Mouse (Mus musculus) adrenal gland, adult 2 months (tissue): ENCODE results near the gene Spats1. TPM values are rescaled to one million over a fixed set of nuclear protein-coding genes. Genes with fewer than 3 reads are reported as not detected.

Experiments
- DNase-seq: peaks from one replicate; pipeline ENCODE4 v3.0.0; 2021
- long read RNA-seq: library from polyadenylated mRNA; stranded (forward); transcript quantifications from one replicate; pipeline ENCODE4 v2.0.0, GENCODE M21; 2021
- polyA plus RNA-seq: library from polyadenylated mRNA; depleted of rRNA; stranded (reverse); fragments of >200 nt; gene quantifications from 2 replicates; pipeline ENCODE4 v1.2.3, GENCODE M21; 2012; rRNA removed
- total RNA-seq, 2 experiments: library from RNA; stranded (reverse); gene quantifications; 2 replicates each; pipeline ENCODE4 v1.2.3; 2021

The Spats1 gene
- total RNA-seq (not detected), polyA plus RNA-seq (0.08 TPM in 1 of 2 replicates, not detected in the other)
- long read RNA-seq = 0 reads

DNA sequence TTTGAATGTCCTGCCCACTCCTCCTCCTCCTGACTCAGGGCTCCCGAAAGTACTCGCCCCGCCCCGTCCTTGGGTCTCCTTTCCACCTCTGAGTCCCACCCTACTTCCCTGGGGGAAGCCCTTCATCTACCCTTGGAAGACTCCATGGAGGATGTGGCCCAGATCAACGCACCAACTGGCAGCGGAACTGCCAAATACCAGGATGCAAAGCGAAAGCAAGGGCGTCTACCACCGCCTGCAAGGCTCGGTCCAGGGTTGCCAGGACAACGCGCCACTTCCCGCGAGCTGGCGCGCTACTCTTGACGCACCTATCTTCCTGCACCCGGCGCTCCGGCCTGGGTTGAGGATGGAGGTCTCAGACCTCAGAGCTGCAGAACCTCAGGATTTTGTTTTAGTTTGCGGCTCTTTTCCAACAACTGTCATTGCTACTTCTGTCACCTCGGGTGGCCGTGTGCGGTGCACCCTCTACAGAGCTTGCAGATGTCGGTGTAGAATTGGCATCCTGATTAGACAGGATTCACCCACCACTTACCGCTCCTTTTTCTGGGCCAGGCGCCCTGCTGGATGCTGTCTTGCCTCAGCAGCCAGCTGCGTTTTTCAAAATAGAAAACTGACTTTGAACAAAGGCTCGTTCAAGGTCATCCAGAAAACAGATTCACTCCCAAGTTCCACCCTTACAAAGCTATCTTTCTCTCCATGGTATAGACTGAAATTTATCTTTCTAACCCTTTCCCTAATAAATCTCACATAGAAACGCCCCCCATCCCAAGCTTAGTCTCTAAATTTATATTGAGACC is at the start of gene Spats1:
TSS of gene Spats1 (minus strand) at position 747 of the 797 bp plus-strand sequence.
- DNase-seq = peak; percentile 71

DNA sequence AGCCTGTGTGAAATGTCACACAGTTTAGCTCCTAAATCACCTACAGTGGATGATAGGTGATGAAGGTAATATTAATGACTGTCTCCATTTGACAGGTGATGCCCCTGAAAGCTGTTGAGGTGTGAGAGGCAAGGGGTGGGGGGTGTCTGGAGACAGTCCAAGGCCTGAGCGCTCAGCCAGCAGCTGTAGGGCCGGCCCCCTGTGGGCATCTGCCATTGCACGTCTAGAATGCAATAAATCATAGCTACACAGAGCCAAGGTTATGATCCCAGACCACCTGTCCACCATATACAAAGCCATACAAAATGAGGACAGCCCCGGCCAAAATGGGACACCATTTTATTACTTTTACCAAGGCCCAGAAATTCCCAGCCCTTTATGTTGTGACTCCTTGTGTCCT is 49.7 kb upstream of the Spats1 start:
- DNase-seq = no peak

DNA sequence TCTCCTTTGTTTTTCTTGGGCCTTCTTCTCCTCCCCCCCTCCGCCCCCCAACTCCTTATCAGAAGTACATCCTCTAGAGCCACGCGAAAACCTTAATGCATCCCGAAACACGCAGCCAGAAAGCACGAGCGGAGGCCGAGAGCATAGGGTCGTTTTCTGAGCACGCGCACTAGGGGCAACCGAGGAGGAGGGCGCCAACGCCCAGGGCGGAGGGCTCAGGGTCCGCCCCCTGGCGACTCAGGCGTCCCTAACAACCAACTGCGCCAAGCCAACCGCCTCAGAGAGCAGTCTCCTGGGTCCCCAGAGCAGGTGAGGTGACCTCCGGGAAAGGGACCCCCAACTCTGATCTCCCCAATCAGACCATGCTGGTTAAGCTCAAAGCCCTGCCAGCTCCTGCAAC is 48.0 kb upstream of the Spats1 start, which contains the start of gene Tcte1:
TSS of gene Tcte1 (plus strand) at position 172 of the 400 bp plus-strand sequence.
- no peak for DNase-seq

DNA sequence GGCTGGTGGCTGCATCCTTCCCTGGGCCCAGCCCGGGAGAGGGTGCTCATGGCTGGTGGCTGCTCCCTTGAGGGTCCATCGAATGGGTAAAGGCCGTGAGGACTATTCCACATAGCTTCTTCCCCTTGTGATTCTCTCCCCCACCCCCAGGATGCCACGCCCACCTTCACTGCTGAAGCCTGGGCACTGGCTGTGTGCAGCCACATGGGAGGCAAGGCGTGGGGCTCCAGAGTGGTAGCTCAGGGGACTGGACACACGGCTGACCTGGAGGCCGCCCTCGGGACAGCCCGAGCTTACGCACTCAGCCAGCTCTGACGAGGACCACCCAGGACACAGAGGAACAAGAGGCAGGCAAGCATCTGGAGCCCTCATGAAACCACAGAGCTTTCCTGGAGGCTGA is 44.9 kb upstream of the Spats1 start:
- no peak for DNase-seq

DNA sequence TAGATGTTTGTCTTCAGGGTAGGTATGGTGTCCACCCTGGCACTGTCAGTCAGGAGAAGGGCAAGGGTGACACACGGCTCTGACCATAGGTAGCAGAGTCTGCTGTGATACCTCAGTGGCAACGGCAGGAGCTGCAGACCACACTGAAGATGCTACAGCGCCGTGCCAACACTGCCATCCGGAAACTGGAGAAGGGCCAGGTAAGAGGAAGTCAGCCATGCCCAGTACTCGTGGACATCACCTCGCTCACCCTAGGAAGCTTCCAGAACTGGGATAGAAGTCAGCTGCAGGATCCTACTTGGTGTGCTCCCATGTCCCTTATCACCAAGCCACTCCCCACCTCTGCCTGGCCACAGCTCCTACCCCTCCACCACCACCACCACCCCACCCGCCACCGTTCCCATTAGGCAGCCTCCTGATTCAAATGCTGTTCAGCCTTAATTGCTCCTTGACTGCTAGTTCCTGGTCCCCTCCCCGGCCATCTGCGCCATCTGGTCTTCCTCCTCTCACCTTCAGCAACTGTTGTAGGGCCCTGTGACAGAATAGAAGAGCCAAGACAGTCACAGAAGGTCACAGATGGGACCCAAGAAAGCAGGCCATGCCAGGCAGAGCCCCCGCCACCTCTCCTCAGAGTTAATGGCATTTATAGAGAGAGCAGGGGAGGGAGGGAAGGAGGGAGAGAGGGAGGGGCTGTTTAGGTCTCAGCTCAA is 43.7 kb upstream of the Spats1 start:
- DNase-seq = no peak

DNA sequence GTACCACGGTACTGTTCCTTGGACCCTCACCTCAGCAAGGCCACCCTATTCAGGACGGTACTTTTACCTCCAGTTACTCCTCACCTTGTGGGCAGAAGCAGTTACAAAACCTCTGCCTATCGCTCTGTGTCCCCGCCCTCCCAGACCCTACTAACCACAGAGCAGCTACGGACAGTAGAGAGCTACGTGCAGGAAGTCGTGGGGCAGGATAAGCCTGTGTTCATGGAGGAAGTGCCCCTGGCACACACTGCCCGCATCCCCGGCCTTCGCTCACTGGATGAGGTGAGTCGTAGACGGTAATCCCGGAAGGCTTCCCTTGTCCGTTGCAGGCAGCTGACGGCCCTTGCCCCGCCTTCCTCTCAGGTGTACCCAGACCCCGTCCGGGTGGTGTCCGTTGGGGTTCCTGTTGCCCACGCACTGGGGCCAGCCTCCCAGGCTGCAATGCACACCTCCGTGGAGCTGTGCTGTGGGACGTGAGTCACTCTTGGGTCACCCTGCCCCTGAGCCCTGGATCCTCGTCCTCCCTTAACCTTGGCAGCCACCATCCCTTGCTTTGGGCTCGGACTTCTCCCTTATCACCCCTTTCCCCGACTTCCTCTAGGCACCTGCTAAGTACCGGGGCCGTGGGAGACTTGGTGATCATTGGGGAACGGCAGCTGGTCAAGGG is 42.5 kb upstream of the Spats1 start:
- DNase-seq = no peak

DNA sequence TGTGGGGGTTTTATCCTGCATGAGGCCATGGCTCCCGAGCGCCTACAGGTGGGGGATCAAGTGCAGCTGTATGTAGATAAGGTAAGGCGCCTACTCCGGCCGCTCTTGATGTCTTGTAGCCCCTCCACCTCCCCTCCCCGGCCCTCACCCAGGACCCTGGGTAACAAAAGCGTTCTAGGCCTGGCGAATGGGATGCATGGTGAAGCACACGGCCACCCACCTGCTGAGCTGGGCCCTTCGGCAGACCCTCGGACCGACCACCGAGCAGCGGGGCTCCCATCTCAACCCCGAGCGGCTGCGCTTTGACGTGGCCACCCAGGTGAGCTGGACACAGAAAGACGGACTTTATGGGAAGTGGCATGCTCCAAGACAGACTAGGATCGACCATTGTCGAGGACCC is 41.9 kb upstream of the Spats1 start:
- DNase-seq = no peak

DNA sequence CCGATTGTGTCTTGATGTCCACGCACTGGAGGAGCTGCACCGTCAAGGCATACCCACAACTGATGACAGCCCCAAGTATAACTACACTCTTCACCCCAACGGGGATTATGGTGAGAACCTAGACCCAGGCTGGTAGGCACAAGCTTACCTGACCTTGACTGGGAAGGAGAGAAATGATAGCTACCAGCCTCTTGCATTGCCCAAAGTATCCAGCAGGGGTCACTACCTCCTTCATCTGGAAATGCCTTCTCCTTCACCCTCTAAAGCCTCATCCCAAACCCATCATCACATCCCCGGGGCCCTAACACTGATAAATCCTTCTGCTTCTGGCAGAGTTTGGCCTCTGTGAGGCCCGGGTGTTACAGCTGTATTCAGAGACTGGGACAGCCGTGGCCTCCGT is 41.3 kb upstream of the Spats1 start:
- DNase-seq = peak; percentile 63

DNA sequence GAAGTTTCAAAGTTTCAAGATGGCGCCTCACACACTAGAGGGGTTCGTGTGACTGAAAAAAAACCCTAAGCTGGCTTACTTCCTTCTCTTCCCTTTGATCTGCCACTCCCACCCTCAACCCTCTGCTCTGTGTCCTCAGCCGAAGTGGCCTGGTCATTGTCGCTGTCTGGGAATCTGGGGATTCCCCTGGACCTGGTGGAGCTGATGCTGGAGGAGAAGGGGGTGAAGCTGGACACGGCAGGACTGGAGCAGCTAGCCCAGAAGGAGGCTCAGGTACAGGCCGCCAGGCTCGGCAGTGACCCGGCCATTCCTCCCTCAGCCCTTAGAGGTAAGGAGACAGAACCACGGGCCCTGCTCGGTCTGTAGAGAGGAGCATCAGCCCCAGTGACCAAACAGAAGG is 40.6 kb upstream of the Spats1 start:
- DNase-seq = no peak

DNA sequence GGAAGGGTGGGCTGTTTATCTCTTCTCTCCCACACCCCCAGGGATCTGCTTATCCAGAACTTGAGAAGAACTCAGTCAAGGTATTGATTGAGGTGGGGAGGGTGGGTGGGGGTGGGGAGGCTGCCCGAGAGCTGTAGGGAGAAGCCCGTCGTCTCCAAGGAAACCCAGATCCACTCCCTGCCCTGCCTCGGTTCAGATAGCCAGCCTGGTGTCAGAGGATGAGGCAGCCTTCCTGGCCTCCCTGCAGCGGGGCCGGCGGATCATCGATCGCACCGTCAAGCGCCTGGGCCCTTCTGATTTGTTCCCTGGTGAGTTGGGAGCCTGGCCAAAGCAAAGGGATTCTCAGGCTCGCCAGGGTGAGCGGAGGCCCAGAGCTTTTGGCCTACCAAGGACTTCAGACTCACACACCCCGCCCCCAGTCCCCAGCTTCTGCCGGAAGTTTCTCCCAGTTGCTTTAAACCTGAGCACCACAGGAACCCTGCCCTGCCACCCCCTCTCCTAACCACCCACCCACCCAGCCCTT is 40.0 kb upstream of the Spats1 start:
- no peak for DNase-seq

DNA sequence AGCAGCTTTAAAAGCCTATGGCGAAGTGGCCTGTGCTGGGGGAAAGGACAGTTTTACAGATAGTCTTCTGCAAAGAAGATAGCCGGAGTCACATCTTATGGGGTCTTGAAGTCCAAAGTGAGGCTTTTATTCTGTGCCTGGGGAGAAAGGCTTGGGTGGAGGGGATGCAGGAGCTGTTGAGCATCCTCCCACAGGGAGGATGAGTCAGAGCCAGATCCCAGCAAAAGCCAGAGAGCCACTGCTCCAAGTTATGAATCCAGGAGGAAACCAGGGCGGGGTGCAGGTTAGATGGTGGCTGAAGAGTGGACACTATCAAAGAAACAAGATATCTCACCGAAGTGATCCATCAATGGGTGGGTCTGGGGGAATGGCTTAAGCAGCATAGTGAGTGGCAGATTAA is 36.5 kb upstream of the Spats1 start:
- DNase-seq = no peak

DNA sequence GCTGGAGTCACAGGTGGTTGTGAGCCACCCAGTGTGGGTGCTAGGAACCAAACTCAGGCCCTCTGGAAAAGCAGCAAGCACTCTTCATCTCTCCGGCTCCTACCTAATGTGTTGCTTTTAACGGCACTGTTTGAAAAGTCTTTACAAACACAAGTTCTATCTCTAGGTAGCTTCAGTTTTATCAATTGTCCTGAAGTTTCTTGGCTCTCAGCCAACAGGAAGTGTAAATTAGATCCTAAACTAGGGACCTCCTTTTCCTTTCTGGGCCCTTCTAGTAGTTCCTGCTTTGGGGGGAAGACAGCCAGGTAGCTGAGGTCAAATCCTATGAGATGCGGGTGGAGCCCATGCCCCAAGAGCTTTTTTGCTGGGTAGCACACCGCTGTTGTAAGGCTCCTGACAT is 35.7 kb upstream of the Spats1 start:
- no peak for DNase-seq

DNA sequence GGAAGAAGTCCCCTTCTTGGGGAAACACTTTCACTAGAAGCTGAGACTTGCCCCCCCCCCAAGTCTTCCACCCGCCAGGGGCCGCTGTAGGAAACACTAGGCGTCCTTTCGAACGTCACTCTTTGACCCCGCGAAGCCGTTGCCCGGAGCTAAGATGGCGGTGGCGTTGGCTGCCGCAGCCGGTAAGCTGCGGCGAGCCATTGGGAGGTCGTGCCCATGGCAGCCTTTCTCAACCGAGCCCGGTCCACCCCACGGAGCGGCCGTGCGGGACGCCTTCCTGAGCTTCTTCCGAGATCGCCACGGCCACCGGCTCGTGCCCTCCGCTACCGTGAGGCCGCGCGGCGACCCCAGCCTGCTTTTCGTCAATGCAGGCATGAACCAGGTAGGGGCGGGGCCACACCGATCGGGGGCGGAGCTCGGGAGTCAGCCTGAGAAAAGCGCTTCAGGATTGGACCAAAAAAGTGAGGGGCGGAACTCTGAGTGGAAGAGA is 31.5 kb upstream of the Spats1 start, which contains the start of gene Aars2:
TSS of gene Aars2 (plus strand) at position 142 of the 490 bp plus-strand sequence.
- peak; percentile 95 for DNase-seq

DNA sequence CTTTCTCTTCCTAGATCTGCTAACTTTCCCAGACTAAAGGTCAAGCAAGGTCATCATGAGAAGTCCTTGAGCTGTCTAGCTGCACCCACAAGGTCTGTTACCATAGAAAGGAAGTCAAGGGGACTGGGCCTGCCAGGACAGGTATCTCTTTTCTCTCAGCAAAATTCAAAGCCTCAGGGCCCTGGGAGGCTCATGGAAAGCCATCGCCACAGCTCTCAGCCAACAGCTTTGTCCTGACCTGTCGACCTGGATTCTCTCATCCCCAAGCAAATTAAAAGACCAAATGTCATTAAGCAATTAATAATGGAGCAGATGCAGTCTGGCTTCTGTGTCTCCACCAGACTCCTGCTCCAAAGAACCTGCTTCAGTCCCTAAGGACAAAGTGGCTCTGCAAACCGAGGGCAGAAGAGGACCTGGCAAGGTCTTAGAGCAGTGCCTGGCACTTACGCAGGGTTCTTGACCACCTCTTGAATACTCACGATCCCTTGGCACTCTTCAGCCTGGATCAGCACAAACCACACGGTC is 30.8 kb upstream of the Spats1 start:
- no peak for DNase-seq

DNA sequence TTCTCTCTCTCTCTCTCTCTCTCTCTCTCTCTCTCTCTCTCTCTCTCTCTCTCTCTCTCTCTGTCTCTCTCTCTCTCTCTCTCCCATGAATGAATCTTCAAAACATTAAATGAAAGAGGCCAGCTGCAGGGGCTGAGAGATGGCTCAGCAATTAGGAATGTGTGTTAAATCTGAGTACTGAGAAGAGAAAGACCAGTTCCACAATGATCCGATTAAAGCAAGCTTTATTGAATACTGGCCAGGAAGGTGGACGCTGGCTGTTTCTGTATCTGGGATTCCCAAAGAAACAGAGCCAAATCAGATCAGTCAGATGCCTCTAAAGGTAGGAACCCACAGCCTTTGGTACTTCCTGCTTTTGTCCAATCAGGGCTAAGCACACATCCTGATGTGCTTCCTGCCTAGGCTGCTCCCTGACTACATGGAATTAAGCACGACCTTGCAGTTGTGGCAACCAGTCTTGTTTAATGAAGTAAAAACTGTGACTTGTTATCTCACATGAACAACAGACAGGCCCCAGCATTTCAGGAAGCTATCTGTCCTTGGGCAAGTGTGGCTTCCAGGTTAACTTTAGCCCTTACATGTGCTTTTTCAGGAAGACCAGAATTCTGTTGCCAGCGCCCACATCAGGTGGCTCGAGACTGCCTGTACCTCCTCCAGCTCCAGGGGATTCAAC is 28.2 kb upstream of the Spats1 start:
- DNase-seq = no peak

DNA sequence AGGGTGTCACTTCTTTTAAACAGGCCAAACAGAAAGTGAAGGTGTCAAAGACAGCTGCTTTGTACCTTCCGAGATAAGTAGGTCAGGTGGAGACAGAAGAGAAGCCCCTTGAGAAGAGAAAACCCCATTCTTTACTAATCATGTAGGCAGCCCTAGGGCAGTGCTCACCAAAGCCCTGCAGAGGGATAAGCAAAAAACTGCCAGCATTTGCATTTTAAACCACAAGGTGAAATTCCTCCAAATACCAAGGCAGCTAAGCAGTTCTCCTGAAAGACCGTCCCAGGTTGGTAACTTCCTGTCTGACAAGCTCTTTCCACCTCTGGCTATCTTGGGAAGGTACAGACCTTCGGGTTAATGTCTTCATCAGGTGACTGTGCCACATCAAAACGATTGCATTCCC is 27.1 kb upstream of the Spats1 start:
- no peak for DNase-seq

DNA sequence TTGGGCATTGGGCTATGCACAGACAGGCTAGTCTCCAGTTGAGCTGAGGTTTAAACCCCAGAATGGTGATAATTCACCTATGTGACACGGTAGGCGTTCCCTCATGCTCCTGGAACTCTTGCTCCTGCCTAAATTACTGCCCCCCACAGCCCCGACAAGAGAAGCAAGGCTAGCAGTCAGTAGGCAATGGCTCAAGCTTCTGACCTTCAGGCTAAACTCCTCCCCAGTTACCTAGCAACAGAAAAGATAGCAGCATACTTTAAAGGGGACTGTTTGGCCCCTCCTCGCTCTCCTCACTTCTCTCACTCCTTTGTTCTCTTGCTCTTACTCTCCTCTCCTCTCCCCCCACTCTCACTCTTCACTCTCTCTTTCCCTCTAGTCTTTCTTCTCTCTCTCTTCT is 25.8 kb upstream of the Spats1 start:
- peak; percentile 36 for DNase-seq

DNA sequence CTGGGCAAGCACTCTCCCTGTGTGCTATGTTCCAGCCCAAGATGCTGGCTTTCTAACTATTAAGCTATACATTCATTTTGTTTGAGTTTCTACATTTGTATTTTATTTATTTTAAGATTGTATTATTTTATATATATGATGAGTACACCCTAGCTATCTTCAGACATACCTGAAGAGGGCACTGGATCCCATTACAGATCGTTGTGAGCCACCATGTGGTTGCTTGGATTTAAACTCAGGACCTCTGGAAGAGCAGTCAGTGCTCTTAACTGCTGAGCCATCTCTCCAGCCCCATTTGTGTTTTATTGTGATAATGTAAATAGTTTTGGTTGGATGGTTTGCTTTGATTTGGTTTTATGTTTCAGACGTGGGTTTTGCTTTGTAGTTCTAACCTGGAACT is 24.3 kb upstream of the Spats1 start:
- DNase-seq = no peak

DNA sequence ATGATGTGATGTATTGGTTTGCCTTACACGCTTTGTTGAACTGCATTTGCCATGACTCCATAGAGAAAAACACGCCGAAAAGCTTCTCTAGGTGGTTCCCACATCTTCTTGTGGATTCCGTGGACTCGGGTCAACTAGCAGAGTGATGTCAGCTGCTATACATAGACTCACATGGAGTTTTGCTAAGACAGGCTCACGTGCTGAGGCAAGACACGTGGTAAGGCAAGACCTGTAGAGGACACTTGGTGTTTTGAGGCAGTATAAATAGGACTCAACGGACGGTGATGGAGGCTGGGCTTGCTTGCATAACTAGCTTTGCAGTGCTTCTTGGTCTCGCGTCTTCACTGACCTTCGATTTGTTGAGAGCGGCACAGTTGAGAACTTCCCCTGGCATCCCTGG is 23.2 kb upstream of the Spats1 start:
- no peak for DNase-seq

DNA sequence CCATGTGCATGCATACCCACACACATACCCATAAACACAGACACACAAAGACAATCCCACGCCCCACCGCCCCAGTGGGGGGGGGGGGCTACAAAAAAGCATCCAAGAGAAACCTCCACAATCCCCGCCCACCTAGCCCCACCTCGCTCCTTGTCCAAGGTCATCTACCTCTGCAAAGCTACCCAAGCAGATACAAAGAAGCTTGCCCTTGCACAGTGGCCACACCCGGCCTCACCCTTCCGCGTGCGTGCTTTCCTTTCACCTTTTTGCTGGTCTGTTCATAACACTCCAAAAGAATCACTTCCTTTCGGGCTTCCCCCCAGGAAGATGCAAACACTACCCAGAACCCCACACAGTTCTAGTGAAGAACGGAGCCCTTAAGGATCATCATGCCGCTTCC is 20.2 kb upstream of the Spats1 start:
- DNase-seq = no peak

DNA sequence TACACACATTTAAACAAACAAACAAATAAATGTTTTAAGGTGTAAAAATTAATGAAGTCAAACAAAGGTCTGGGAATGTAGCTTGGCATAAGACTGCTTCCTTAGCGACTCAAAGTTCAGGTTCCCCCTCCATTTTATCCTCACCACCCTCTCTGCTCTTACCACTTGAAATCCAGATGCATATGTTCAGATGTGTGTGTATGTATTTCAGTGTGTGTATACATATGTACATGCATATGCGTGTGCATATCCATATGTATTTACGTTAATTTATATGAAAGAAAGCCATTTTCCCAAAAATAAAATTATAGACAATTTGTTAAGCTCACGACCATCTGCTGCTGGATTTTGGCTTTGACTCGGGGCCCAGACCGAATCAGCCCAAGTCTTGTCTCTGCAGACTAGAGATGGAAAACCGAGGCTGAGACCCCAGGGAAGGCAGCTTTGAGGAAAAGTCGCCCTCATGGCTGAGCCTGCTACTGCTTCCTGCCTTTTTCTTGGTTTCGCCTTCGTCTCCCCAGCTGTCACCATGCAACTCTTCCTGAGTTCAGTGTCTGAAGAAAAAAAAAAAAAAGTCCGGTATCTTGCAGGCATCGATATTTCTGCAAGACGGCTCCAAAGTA is 15.4 kb upstream of the Spats1 start:
- DNase-seq = no peak
